Mouse (Mus musculus) embryonic fibroblast, embryonic 13.5 days (primary cell): ENCODE data around the gene Coa6. TPM values are rescaled to one million over a fixed set of nuclear protein-coding genes. Genes with fewer than 3 reads are reported as not detected.

Source experiments
- H3K27ac ChIP-seq: 2 replicates; pipeline ENCODE4 v1.5.1; 2012; ENCODE audit warnings: low read length, control low read depth, inconsistent platforms; ENCODE audit not compliant: insufficient read depth
- H3K4me1 ChIP-seq: 2 replicates; pipeline ENCODE4 v1.6.1; 2011; ENCODE audit warnings: low read length; ENCODE audit not compliant: control insufficient read depth, insufficient read depth
- H3K4me3 ChIP-seq: 2 replicates; pipeline ENCODE4 v1.5.1; 2011; ENCODE audit warnings: mild to moderate bottlenecking, control low read depth, low read length; ENCODE audit not compliant: insufficient read depth
- CTCF ChIP-seq: IDR thresholded peaks from 2 replicates; pipeline ENCODE4 v1.5.1; 2011; ENCODE audit warnings: mild to moderate bottlenecking, control low read depth, low read length, moderate library complexity, borderline replicate concordance; ENCODE audit not compliant: insufficient read depth
- POLR2A ChIP-seq: IDR thresholded peaks from 2 replicates; pipeline ENCODE4 v1.6.1; 2011; ENCODE audit warnings: low read depth, mild to moderate bottlenecking, control low read depth, low read length, moderate library complexity
- polyA plus RNA-seq: library from polyadenylated mRNA; stranded (reverse); fragments of >200 nt; gene quantifications from 2 replicates; pipeline ENCODE4 v1.2.4, GENCODE M21; 2011; ENCODE audit warnings: low read depth; ENCODE audit not compliant: missing spikeins, insufficient read length

Gene Coa6
- polyA plus RNA-seq, 1 experiment, result 10.4 TPM

DNA sequence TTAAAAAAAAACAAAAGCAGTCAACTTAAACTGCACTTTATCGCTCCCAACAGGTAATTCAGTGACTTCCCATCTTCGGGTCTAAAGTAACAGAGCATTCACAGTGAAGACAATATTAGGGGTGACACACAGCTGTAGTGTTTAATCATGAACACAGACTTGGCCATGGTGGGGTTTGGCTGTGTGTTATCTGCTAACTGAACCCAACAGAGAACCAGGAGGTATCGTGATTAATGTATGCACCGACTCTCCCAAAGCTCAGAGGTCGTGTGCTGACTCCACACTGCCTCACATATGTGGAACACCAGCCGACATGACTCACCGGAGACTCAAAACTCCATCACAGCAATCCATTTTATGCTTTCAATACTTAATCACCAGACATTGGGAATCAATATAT lies 39.4 kb downstream of the Coa6 start:
- Histone ChIP-seq H3K4me3 (no peak overlapping the region), H3K4me1 (no peaks in the 10 kb centered on the region), H3K27ac (no peak overlapping the region)
- no peak for TF ChIP-seq POLR2A
- TF ChIP-seq CTCF, result no peak

DNA sequence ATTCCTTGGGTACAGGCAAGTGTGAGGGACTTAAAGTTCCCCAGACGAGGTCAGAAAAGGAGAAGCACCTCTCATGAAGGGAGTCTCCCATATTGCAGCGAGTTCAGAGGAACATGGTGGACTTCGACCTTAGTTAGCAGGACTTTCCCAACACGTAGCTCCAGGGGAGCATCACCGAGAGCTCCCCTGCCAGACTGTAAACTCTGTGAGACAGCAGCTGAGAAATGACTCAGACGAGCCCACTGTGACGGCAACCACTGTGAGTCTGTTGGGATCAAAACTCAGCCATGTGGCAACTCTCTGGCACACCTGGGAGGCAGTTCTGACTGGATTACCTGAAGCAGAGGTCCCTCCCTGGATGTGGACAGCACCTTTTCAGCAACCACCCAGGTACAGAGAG lies 41.8 kb downstream of the Coa6 start:
- no peak overlapping the region for H3K27ac ChIP-seq
- no peak overlapping the region for H3K4me3 ChIP-seq
- no peaks in the 10 kb centered on the region for H3K4me1 ChIP-seq
- no peak for TF ChIP-seq CTCF
- TF ChIP-seq POLR2A, result no peak

DNA sequence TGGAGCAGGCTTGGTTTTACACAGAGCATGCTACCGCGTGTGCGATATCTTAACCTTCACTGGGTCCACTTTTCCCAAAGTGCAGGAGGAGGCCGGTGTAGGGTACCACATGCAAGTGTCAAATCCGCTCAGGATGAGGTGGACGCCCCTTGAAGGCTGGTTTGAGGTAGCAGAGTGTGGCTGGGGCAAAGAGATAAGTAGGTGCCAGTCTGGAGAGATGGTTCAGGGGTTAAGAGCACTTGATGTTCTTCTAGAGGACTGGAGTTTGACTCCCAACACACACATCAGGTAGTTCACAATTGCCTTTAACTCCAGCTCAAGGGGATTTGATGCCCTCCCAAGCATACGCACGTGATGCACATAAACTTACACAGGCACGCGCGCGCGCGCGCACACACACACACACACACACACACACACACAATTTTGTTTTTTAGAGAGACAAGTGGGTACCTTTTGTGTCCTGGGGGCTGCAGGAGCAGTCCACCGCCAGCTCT lies 51.5 kb downstream of the Coa6 start:
- peak overlapping the region; percentile 66 for H3K4me3 ChIP-seq
- H3K27ac ChIP-seq, result no peak overlapping the region
- TF ChIP-seq POLR2A, result no peak
- TF ChIP-seq CTCF, result no peak
- H3K4me1 ChIP-seq, result peaks cover 4% of the 10 kb centered on the region

DNA sequence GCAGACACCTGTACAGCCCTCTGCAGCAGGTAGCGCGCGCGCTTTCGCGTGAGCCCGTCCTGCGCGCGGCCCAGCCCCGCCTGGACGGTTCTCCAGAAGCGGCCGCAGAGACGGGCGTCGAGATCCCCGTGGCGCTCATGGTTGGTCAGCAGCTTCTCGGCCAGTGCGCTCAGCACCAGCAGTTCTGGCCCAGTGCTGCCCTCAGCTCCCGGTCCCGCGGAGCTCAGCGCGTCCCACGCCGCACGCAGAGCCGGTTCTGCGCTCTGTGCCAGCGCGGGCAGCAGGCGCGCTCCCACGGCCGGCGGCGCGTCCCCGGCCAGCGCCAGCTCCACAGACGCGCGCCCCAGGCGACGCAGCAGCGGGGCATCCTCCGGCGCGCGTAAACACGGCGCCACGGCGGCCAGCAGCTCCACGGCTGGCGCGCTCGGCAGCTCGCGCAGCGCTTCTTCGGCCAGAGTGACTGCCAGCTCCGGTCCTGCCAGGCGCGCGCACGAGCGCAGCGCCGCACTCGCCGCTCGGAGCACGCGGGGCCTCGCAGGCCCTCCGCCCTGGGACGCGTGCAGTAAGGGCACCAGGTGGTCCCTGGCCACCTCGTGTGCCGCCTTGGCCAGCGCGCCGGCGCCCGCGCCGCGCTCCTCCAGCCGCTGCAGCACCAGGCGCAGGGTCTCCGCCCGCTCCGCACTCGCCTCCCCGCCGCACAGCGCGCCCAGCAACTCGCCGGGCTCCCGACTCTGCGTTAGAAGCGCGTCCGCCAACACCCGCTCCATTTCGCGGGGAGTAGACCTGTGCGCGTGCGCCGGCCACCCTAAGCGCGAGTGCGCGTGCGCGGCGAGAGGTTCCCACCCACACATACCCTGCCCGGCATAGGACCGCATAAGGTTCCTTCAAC lies 52.2 kb downstream of the Coa6 start, which contains the start of gene Tarbp1:
Gene Tarbp1 (minus strand): TSS at position 767 of the 889 bp plus-strand sequence.
- Histone ChIP-seq H3K27ac (0 out of 2 replicates have a peak within 1 kb of the TSS, but pooled peaks have one; percentile 1), H3K4me3 (peak within 1 kb of the TSS; percentile 66), H3K4me1 (peaks cover 4% of the 10 kb centered on the region)
- no peak for TF ChIP-seq CTCF
- peak; percentile 69 for TF ChIP-seq POLR2A

Other genes with a start within 250 kb of the Coa6 start
- gene Slc35f3, start 124.0 kb upstream of the Coa6 start, polyA plus RNA-seq, result not detected in 2 replicates
- gene Tarbp1, start 52.5 kb downstream of the Coa6 start, polyA plus RNA-seq, result 4.9 and 6.0 TPM in 2 replicates
- 58.6 and 74.8 TPM in 2 replicates for gene Irf2bp2, start 171.5 kb downstream of the Coa6 start, polyA plus RNA-seq